Mouse (Mus musculus): ENCODE data around the gene Nfib.

Nfib gene

DNA sequence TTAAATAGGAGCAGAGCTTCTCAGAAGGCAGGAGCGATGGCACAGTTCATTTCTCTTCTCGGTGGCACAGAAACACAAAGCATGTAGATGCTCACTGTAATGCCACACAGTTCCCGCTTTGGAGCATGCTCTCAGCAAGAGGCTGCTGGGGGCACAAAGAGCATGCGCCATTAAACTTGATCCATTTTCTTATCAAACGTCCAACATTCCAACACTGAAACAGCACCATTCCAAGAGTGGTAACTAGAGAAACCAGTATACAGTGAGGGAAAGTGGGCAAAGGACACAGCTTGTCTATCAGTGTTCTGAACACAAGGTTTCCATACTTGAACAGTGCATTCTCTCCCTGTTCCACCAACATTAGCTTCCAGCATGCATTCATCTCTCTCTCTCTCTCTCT is 206.3 kb downstream of the Nfib start:
- no peak for DNase-seq (ENCODE audit: low read depth, low spot score)

- no peak for DNase-seq (ENCODE audit: low read depth, low spot score)
Observed at GRCm38 (mm10) chr4:82497671-82498631, 207.6 kb downstream of the Nfib start.

DNA sequence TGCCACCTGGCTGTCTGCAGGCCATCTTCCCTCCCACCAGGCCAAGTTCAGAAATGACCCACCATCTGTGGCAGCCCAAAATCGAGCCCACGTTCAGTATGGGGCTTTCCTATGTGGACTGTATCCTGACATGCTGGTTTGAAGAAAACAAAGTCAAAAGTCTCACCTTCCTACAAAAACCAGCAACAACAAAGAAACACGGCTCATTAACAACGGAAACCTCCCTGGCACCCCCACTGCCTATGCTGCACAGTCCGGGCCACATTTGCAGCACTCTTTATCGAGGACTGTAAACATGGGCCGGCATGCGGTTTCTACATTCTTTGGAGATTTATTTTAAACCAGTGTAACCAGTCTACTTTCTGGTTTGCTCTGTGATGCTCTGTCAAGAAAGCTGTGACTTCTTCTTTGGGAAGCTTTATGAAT is 208.4 kb downstream of the Nfib start:
- no peak for DNase-seq (ENCODE audit: low read depth, low spot score)

- no peak for DNase-seq (ENCODE audit: low read depth, low spot score)
Observed at GRCm38 (mm10) chr4:82496383-82496782, 209.2 kb downstream of the Nfib start.

DNA sequence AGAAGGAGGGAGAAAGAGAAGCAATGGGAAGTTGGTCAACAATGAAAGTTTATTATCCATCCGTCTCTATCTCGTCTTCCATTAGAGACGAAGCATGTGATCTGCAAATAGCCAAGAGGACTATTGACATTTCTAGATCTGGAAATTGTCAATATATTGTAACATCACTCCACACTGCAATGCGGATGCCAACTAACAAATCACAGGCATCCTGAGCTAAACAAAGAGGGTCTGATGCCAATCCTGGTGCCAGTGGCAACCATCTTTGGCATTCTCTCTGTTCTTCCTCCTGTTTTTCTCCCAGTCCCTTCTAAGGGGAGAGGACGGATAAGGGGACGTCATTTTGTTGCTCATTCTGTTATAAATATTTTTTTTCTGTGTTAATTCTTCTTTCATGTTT is 209.9 kb downstream of the Nfib start:
- DNase-seq (ENCODE audit: low read depth, low spot score) = no peak

GRCm38 (mm10) chr4:82494829-82495228 is 210.7 kb downstream of the Nfib start:
- no peak for DNase-seq (ENCODE audit: low read depth, low spot score)

DNA sequence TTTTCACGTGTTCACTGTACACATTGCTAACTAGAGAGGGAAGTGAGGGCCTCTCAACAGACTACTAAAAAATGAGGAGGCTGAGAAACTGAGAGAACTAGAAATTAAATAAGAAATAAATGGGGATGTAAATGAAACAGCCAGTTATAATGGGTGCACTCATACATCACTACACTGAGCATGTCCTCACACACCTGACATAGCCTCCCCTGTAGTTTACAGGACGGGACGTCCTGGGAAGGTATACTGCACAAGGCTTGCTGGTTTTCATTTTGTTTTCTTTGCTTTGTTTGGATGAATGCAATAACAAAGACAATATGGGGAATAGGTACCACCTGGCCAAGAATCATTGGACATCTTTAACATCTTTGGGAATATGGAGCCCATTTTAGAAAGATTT is 211.1 kb downstream of the Nfib start:
- DNase-seq (ENCODE audit: low read depth, low spot score) = no peak

GRCm38 (mm10) chr4:82493865-82494264 is 211.7 kb downstream of the Nfib start:
- no peak for DNase-seq (ENCODE audit: low read depth, low spot score)

GRCm38 (mm10) chr4:82493363-82493762 is 212.2 kb downstream of the Nfib start:
- DNase-seq (ENCODE audit: low read depth, low spot score) = no peak

- no peak for DNase-seq (ENCODE audit: low read depth, low spot score)
Observed at GRCm38 (mm10) chr4:82492737-82493136, 212.8 kb downstream of the Nfib start.

DNA sequence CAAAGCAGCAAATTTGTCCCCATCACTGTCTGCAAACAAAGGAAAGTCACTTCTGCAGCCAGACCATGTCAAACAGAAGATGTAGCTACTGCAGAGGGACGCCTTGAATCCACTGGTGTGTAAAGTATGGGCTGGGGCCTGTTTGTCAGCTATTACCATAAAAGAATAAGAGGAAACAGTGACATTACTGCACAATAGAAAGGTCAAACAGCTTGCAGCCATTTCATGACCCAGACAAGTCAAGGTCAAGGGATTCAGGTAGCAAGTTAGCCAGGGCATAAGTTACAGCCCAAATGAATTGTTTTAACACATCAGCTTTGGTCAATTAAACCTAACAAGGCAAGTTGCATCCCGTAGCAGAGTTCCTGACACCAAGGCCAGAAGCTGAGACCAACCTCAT is 215.6 kb downstream of the Nfib start:
- DNase-seq (ENCODE audit: low read depth, low spot score) = peak; percentile 57

DNA sequence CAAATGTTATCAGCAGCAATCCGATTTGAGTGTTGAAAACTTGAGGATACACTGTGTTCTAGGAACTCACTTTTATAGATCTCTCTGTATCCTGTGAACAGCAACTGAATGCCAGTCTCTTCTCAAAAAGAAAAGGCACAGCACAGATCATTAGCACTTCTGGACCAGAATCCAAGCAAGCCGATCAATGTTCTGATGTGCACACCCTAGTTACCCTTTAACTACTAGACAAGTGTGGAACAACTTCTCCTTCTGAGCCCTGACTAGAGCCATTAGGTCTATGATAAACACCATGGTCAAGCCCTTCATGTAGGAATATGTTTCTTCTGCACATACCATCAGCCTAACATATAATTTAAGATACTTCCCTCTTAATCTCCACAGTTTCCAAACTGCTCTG is 219.6 kb downstream of the Nfib start:
- no peak for DNase-seq (ENCODE audit: low read depth, low spot score)

DNA sequence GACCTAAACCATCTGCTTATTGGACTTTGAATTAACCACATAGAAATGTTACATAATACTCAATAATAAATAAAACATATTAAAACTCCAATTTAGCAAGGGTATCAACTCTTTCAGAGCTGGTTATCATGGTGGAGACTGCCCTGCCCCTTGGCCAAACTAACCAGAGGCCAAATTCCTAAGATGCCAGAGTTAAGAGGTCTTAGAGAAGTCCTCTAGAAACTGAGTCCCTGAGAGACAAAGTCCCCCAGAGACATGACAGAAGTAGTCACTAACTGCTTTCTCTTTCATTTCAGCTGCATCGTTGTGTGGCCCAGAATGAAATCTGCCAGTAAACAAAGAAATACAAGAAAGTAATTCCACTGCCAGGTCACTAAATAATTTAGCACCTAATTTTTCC is 221.7 kb downstream of the Nfib start:
- DNase-seq (ENCODE audit: low read depth, low spot score) = no peak

DNA sequence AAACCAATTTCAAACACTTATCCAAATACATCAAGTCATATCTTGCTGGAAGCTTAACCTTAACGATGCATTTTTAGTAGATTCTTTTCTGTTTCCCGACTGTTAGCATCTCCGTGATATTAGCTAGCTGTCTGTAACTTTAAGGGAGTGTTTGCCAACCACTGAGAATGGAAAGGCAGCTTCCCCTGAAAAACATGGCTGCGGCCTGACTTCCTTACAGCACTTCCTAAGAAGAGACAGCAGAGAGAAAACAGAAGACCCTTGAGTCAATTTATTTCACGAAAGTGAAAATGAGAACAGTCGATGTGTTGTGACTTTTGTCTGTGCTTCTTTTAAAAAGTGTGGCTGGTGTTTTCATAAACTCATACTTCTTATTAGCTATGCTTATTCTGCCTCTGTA is 222.3 kb downstream of the Nfib start:
- DNase-seq (ENCODE audit: low read depth, low spot score) = no peak

GRCm38 (mm10) chr4:82480635-82481034 is 224.9 kb downstream of the Nfib start:
- no peak for DNase-seq (ENCODE audit: low read depth, low spot score)

DNA sequence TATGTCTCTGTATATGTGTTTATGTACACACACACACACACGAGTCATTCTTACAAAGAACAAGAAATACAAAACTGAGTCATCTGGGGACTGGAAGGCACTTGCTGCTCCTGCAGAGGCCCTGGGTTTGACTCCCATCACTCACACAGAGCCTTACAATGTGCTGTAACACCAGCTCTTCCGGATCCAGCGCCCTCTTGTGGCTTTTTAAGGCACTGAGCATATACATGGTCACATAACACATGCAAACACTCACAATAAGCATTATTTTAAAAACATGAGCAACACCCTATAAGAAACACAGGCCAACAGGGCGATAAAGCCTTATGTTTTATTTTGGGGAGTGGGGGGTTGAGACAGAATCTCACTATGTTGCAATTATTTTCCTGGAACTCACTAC is 226.2 kb downstream of the Nfib start:
- no peak for DNase-seq (ENCODE audit: low read depth, low spot score)

GRCm38 (mm10) chr4:82477742-82478141 is 227.8 kb downstream of the Nfib start:
- DNase-seq (ENCODE audit: low read depth, low spot score) = no peak

GRCm38 (mm10) chr4:82476411-82476810 is 229.1 kb downstream of the Nfib start:
- DNase-seq (ENCODE audit: low read depth, low spot score) = no peak

GRCm38 (mm10) chr4:82474334-82474733 is 231.2 kb downstream of the Nfib start:
- DNase-seq (ENCODE audit: low read depth, low spot score) = no peak

GRCm38 (mm10) chr4:82470938-82471320 is 234.6 kb downstream of the Nfib start:
- no peak for DNase-seq (ENCODE audit: low read depth, low spot score)

DNA sequence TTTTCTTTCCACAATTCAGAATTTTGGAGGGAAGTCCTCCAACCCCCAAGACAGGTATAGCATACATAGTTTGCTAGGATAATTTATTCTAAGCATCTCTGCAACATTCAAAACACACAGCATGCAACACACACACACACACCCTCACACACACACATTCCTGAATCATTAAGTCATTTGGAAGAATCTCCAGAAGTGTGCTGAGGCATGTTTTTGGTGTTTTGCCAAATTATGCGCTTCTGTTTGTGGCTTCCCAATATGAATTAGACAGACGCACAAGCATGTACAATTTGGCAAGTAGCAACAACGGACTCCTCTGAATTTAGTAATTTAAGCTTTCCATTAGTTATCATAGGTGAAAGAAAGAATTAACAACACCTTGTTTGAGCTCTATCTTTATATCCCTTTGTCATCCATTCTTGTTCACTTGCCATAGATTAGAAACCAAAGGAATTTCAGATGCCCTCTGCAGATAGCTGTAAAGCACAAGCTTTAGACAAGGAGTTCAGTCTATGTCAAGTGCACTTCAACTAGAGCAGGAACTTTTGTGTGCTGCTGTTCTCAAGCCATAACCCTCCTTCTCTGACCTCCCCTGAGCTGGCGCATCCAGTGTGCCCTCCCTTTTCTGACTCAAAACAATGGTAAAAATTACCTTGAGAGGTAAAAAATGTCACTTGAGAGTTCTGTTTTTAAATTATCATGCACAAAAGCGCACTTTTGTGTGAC is 235.2 kb downstream of the Nfib start:
- no peak for DNase-seq (ENCODE audit: low read depth, low spot score)

DNA sequence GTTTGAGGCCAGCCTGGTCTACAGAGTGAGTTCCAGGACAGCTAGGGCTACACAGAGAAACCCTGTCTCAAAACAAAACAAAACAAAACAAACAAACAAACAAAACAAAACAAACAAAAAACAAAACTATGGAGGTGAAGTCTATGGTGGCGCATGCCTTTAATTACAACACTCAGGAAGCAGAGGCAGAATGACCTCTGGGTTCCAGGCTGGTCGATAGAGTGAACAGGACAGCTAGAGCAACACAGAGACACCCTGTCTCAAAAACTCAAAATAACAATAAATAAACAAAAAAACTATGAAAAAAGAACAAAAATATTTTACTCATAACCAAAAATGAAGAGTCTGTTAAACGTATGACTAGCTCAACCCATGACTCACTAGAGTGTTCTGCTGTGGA is 236.6 kb downstream of the Nfib start:
- no peak for DNase-seq (ENCODE audit: low read depth, low spot score)

DNA sequence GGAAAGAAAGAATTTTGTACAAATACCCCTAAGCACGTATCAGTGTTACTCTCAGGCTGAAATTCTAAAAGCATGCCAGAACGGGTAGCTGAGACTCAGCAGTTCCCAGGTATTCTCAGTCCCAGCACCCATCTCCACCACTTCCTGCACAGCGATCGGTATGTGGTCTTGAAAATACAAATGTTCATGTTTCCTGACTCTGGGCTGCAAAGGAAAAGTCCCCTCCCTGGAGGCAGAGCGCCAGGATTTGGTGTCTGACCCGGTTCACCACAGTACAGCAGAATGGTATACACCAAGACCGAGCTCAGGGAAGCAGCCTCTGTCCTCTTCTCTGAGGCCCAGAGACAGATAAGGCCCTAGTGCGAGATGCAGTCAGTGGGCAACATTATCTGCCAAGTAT is 238.8 kb downstream of the Nfib start:
- DNase-seq (ENCODE audit: low read depth, low spot score) = no peak
